Mouse (Mus musculus): Measurements from ENCODE around the gene Paics. TPM values are rescaled to one million over a fixed set of nuclear protein-coding genes. Genes with fewer than 3 reads are reported as not detected.

Gene Paics
- polyA plus RNA-seq, 1 experiment from 2014 or later = 224 TPM

Other genes with a start within 250 kb of the Paics start
- gene Aasdh, start 45.8 kb upstream of the Paics start, polyA plus RNA-seq (2015; fragmentation: Nextera tagmentation; extraction: Ambion mirVana) = 25.6 and 27.5 TPM in 2 replicates
- 14.6 and 16.5 TPM in 2 replicates for gene Ppat, start 271 bp downstream of the Paics start, polyA plus RNA-seq (2015; fragmentation: Nextera tagmentation; extraction: Ambion mirVana)
- gene Srp72, start 23.4 kb downstream of the Paics start, polyA plus RNA-seq (2015; fragmentation: Nextera tagmentation; extraction: Ambion mirVana) = 79.0 and 81.3 TPM in 2 replicates
- not detected in 2 replicates for gene Arl9, start 52.7 kb downstream of the Paics start, polyA plus RNA-seq (2015; fragmentation: Nextera tagmentation; extraction: Ambion mirVana)
- gene Thegl, start 64.7 kb downstream of the Paics start, polyA plus RNA-seq (2015; fragmentation: Nextera tagmentation; extraction: Ambion mirVana) = 0.31 and 0.57 TPM in 2 replicates
- 1.8 and 2.2 TPM in 2 replicates for gene Hopx, start 163.8 kb downstream of the Paics start, polyA plus RNA-seq (2015; fragmentation: Nextera tagmentation; extraction: Ambion mirVana)

Measured in forebrain, embryonic 15.5 days (tissue).